Mouse (Mus musculus) lung, adult 2 months (tissue): ENCODE measurements around the gene H2-DMb2. TPM values are rescaled to one million over a fixed set of nuclear protein-coding genes. Genes with fewer than 3 reads are reported as not detected.

ENCODE experiments used
- DNase-seq: peaks from one replicate; pipeline ENCODE4 v3.0.0; 2022
- H3K4me1 ChIP-seq: fragments of 200-500 bp; 2 replicates; pipeline ENCODE4 v1.6.1; 2011; ENCODE audit warnings: low read length; ENCODE audit not compliant: control insufficient read depth, insufficient read depth
- H3K4me3 ChIP-seq: fragments of 200-500 bp; replicated peaks from 2 replicates; pipeline ENCODE3; 2011; ENCODE audit warnings: low read depth, mild to moderate bottlenecking, control low read depth, low read length; ENCODE audit errors: extremely low read depth
- CTCF ChIP-seq: fragments of 200-500 bp; IDR thresholded peaks from 2 replicates; pipeline ENCODE4 v1.5.1; 2011; ENCODE audit warnings: mild to moderate bottlenecking, low read length, control low read depth; ENCODE audit not compliant: insufficient read depth
- POLR2A ChIP-seq: fragments of 200-500 bp; IDR thresholded peaks from 2 replicates; pipeline ENCODE4 v1.6.1; 2011; ENCODE audit warnings: low read depth, mild to moderate bottlenecking, control low read depth, low read length, borderline replicate concordance; ENCODE audit errors: extremely low read depth
- WGBS: fragments of 180-500 bp; shearing (Covaris S2); methylation state at CpG from one replicate; pipeline ENCODE4 v1.1.7; 2018; 5-methylcytosine and 5-hydroxymethylcytosine counted together
- polyA plus RNA-seq: library from polyadenylated mRNA; depleted of rRNA; stranded (reverse); fragments of >200 nt; gene quantifications from 2 replicates; pipeline ENCODE4 v1.2.3, GENCODE M21; 2012

H2-DMb2 gene
- polyA plus RNA-seq, 1 experiment = 38.9 TPM

DNA sequence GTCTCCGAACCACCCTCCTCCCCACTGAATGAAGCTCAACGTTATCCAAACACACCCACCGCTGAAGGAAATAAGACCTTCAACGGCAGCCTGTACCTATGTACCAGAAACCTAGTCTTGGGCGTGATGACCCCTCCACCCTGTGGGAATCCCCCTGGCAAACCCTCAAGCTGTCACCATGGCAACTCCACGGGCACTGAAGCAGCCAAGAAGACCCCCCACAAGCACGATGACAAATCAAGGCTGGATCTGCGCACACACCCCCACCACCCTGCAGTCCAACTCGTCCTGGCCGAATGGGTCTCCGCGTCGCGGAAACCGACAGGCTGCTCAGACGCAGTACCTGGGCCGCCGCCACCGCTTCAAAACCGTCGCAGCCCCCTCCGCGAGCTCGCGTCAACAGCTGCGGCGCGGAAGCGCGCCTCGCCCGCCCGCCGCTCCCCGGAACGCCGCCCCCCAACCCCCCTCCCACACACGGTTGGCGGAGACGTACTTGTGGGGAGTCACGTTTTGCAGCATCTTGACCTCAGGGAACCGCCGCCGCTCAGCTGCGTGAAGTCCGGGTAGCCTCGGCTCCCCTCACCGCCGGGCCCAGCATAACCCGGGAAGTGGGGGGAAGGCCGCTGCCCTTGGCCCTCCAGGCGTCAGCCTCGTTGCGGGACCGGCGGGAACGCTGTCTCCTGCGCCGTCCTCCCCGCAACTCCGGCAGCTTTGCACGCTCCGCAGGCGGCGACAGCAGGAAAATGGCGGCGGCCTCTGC is 24.8 kb upstream of the H2-DMb2 start:
- TF ChIP-seq POLR2A = peak; percentile 8; the same call in 1 of the 2 replicates
- TF ChIP-seq CTCF = no peak
- DNase-seq = peak; percentile 55
- H3K4me3 ChIP-seq = peak overlapping the region; percentile 72
- under 1% methylated on average over 67 of the region's 67 CpGs for WGBS
- H3K4me1 ChIP-seq = peaks cover 3% of the 10 kb centered on the region; the same call in 1 of the 2 replicates

DNA sequence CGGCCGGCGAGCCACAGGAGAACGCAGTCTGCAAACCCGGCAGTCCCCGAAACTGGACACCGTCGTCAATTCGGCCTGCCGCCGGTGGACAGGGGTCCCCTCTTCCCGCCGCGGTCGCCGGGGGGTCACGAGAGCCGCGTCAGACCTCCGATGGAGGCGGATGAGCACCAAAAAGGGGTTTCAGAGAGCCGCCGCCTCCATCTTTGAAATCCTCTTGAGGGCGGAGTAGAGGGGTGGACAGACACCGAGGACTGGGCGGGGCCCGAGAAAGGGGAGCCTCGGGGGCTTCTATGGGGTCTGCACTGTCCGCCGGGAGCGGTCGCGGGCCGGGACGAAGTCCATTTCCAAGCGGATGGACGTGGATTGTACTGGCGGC is 24.2 kb upstream of the H2-DMb2 start:
- WGBS = under 1% methylated on average over 38 of the region's 38 CpGs
- DNase-seq = no peak
- TF ChIP-seq POLR2A = no peak
- TF ChIP-seq CTCF = no peak
- H3K4me1 ChIP-seq = peaks cover 4% of the 10 kb centered on the region; the same call in 1 of the 2 replicates
- H3K4me3 ChIP-seq = peak overlapping the region; percentile 72

DNA sequence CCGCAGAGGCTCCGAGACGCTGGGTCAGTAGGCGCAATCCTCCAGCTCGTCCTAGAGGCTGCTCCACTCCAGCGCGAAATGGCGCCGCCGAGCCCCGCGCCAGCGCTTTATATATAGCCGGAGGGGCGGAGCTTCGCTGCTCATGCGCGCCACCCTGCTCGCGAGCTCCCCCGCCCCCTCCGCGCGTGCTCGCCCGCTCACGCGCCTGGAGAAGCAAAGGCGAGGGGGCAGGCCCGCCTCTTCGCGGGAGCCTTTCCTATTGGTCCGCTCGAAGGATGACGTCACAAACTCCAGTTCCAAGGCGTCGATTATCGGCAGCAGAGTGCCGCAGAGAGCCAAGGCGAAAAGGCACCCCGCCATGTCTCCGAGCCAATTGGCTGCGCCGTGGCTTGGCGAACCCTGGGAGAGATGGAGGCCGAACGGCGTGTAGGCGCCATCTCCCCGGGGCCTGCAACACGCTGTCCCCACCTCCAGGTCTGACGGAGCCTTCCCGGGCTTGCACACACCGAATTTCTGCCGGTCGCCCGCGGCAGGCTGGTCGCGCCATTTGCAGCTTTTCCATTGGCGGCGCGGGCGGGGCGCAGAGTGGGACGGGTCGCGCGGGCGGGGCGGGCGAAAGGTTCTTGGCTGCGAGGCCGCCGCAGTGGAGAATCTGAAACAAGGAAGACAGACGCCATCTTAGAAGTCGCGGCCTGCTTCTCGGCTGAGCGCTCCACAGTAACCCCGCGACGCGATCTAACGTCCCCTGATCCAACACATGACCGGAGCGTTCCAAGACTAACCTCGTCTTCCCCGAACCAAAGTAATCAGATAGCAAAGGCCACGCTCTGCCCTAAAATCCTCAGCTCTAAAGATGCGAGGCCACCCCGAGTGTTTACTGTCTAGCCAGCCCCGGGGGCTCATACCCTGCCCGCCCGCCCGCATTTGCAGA is 23.6 kb upstream of the H2-DMb2 start, which contains the start of gene H2-DMa:
H2-DMa (plus strand) TSS at position 293 of the 931 bp plus-strand sequence.
- WGBS = under 1% methylated on average over 96 of the region's 96 CpGs
- TF ChIP-seq CTCF = no peak
- peak; percentile 99 for TF ChIP-seq POLR2A
- H3K4me3 ChIP-seq = peak within 1 kb of the TSS; percentile 93
- peak; percentile 98 for DNase-seq
- peaks cover 6% of the 10 kb centered on the region; the same call in 1 of the 2 replicates for H3K4me1 ChIP-seq

DNA sequence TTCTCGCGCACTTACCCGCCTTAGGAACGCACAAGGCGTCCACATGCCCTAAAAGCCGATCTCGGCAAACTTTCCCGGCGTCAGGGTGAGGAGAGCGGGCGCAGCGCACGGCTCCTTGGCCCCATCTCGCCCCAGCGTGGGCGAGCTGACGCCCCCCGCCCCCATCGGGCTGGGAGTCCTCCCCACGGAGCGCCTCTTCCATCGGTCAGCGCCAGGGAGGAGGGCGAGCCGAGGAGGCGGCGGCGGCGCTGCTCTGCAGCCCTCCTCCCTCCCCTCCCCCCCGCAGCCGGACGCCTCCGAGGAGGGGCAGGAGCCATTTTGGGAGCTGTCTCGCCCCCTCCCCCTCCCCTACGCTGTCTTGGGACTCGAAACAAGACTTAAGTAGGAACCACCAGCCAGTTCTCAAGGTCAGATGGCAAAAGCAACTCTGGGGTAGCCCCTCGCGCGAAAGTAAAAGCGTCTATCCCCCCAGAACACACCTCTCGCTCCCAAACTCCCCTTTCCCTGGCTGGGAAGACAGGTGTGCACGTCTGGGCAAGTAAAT is 22.9 kb upstream of the H2-DMb2 start:
- TF ChIP-seq CTCF (no peak), POLR2A (peak; percentile 47)
- peak; percentile 79 for DNase-seq
- under 1% methylated on average over 33 of the region's 42 CpGs for WGBS
- peaks cover 6% of the 10 kb centered on the region; the same call in 1 of the 2 replicates for H3K4me1 ChIP-seq
- H3K4me3 ChIP-seq = peak overlapping the region; percentile 93

DNA sequence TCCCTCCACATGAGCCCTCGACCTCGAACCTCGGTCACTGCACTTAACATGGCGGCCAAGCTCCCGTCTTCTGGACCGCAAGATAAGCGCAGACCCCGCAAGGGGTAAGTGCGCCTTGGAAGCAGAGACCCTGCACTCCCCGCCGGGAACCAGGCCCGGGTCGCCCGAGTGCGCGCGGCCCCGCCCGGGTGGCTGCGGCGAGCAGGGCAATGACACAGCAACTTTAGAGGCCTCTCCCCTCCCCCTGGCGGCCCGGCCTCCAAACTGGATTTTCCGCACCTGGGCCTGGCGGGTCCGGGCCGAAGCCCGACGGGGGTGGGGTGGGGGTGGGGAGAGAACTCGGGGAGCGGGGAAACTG is 22.3 kb upstream of the H2-DMb2 start:
- Histone ChIP-seq H3K4me1 (peaks cover 6% of the 10 kb centered on the region; the same call in 1 of the 2 replicates), H3K4me3 (peak overlapping the region; percentile 93)
- DNase-seq = peak; percentile 85
- TF ChIP-seq CTCF = no peak
- TF ChIP-seq POLR2A = no peak; the same call in 1 of the 2 replicates
- WGBS = under 1% methylated on average over 31 of the region's 31 CpGs

DNA sequence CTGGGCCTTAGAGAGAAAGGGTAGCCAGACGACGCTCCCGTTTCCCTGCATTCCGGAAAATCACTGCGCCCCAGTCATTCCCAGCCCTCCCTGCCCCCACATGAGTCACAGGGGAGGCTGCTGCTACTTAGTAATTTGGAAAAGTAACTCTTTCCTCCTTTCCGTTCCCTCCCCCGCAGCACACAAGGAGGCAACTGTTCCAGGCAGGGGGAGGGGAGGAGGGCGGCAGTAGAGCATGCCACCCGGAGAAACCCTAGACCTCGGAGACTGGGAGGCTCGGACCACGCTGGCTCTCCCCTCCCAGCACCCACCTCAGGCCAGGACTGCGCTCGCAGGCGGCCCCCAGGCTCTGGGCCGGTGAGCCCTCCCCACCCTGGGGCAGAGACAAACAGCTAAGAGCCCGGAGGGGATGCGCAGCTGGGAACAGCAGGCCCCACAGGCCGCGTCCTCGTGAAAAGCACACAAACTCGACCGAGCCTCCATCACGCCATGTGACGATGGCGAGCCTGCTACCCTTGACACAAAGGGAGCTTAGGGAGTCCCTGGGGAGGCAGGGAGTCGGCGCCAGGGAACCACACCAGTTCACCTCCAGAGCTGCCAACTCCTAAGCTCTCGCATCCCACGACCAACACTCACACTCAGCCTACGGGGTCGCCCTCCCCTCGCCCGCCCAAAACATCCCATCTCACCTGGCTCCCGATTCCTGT is 21.8 kb upstream of the H2-DMb2 start:
- TF ChIP-seq POLR2A = peak; percentile 78
- no peak for TF ChIP-seq CTCF
- WGBS = under 1% methylated on average over 35 of the region's 35 CpGs
- DNase-seq = peak; percentile 83
- Histone ChIP-seq H3K4me1 (peaks cover 6% of the 10 kb centered on the region; the same call in 1 of the 2 replicates), H3K4me3 (peak overlapping the region; percentile 93)

DNA sequence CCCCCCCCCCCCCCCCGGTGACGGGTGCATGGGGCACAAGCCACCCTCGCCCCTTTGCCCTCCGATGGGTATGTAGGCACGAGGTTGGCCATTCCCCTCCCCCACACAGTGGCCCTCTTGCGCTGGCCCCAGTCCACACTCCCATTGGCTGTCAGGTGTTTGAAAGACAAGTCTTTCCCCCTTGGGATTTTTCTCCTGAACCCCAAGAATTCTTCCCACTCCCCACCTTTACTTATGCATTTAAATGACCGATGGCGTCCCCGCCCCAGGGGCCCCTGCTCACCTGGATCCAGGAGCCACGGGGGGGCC is 21.3 kb upstream of the H2-DMb2 start:
- Histone ChIP-seq H3K4me1 (peaks cover 3% of the 10 kb centered on the region; the same call in 1 of the 2 replicates), H3K4me3 (peak overlapping the region; percentile 93)
- no peak for TF ChIP-seq CTCF
- TF ChIP-seq POLR2A = no peak
- WGBS = 5% methylated on average over 7 of the region's 10 CpGs
- DNase-seq = no peak

DNA sequence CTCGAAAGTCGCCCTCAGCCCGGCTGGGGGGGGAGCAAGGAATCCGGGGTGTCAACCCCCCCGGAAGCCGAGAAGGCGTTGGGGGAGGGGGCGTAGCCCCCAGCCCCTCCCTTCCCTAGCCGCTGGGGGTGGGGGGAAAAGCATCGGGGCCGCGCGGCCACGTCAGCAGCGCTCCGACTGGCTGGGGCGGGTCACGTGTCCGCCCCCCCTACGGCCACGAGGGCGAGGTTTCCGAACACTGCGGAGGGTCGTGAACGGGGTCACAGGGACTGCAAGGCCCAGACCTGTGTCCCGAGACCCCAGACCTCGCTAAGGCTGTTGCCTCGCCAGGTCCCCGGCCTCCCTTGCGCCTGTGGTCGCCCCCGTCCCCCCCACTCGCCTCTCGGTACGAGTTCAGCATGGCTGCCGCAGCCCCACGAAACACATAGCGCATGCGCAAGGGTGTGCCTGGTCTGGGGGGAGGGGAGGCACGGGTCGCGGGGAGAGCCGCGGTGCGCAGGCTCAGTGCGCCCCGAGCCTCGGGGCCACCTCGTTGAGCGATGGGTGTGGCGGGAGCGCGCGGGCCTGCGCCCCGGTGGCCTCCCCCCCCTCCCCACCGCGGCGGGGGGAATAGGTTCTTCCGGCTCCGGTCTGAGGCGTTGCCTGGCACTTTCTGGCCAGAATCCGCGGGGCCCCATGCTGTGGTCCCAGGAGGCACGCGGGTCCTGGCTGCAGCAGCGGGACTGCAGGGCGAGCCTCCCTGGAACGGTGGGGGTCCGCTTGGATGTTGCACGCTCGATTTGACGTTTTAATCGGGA is 20.7 kb upstream of the H2-DMb2 start, which contains the start of gene Brd2:
Brd2 (minus strand) TSS at position 447 of the 797 bp plus-strand sequence.
- whole genome bisulfite sequencing = under 1% methylated on average over 72 of the region's 75 CpGs
- Histone ChIP-seq H3K4me3 (peak within 1 kb of the TSS; percentile 93), H3K4me1 (peaks cover 3% of the 10 kb centered on the region; the same call in 1 of the 2 replicates)
- TF ChIP-seq CTCF (no peak), POLR2A (peak; percentile 56; the same call in 1 of the 2 replicates)
- peak; percentile 99 for DNase-seq
